Mouse (Mus musculus): ENCODE measurements around the gene Ptpn21.

- no peak for TF ChIP-seq POLR2A (IDR thresholded peaks at IDR 0.05; ENCODE audit: insufficient read length, low read depth)
- TF ChIP-seq CEBPB (IDR thresholded peaks at IDR 0.05; ENCODE audit: insufficient read depth, poor library complexity, severe bottlenecking) = no peak
- no peak for TF ChIP-seq MYOD1 (IDR thresholded peaks at IDR 0.05; ENCODE audit: control insufficient read depth in 1 of 3, insufficient read length in 2 of 3, low read depth in 2 of 3)
- TF ChIP-seq MYOG (IDR thresholded peaks at IDR 0.05; ENCODE audit: control insufficient read depth in 1 of 3, insufficient read depth in 1 of 3, insufficient read length in 2 of 3, low read depth in 2 of 3) = no peak
Measured at GRCm38 (mm10) chr12:98747380-98747753, 10.2 kb upstream of the Ptpn21 start.

Measured in myocyte (in vitro differentiated cells).